Mouse (Mus musculus) CD4-positive, CD25-positive, alpha-beta regulatory T cell, adult 4 months (primary cell): ENCODE measurements around the gene Dok1. TPM values are rescaled to one million over a fixed set of nuclear protein-coding genes. Genes with fewer than 3 reads are reported as not detected.

Experiments used
- ATAC-seq: one replicate; pipeline ENCODE4 v1.8.0; 2017
- polyA plus RNA-seq, 2 experiments: library from polyadenylated mRNA; unstranded; fragments of 100-300 nt; shearing (Covaris generic); gene quantifications; one replicate each; pipeline ENCODE4 v1.2.1; 2017

Gene Dok1
- polyA plus RNA-seq, 2 experiments from 2014 or later = 31.8 to 115 TPM

DNA sequence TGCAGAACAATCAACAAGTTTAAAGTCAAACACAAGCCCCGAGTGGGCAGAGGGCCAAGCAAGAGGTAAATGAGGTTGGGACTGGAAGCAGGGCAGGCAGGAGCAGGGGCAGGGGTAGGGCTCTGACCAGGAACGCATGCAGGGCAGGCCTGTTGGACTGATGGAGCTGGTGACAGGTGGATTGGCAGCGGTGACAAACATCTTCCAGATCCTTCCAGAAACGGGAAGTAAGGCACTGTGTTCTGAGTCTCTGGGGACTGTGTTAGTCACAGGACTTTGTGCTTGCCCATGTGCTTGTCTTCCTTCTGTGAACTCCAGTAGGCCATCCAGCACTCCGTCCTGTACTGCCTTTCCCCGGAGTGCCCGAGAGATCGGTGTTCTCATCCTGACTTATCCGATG lies 11.5 kb upstream of the Dok1 start:
- no peak for ATAC-seq

DNA sequence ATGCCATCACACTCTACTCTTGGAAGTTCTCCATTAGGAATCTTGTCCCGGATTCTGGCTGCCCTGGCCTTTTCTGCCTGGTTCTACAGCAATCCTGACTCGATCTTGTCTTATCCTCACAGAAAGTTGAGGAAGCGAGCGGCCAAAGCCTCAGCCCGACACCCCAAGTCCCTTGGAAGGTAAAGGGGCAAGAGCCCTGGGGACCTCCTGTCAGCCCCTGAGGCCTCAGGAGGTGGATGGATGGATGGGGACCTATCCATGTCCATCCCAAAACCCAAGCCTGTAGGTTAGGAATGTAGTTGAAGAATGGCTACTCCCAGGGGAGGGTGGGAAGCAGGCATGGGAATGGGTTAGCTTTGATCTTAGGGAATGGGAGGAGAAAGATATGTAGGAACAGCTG lies 10.7 kb upstream of the Dok1 start:
- no peak for ATAC-seq

DNA sequence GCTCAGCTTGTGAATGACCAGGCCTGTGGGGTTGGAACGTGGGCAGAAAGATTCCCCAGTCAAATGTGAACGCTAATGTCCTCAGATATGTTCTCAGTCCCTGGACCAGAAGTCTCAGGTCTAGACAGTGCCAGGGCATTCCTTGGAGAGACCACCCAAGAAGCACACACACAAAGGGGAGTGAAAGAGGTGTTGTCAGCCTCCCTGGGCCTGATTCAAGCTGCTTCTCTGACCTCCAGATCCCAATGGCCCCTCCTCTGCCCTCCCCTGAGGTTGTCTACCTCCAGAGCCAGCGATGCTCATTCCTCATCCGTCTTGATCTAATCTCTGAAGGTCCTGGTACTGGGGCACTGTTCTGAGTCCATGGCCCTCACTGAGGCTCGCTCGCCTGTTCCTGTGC lies 10.3 kb upstream of the Dok1 start:
- no peak for ATAC-seq

DNA sequence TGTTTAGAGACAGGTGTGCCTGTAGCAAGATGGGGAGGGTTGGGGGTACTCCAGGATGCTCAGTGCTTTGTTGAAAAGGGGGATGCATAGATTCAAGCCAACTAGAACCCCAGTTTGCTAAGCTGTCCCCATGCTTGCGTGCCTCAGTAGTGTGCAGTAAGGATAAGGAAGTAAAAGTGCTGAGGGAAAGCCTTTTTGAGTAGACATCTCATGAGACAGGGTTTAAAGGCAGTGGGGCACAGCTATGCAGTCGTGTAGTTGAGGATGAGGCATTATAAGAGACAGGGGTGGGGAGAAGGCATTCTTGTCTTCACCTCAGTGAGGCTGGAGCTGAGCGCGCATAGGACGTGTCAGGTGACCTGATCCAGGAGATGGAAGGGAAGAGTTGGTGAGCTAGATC lies 7.3 kb upstream of the Dok1 start:
- no peak for ATAC-seq

DNA sequence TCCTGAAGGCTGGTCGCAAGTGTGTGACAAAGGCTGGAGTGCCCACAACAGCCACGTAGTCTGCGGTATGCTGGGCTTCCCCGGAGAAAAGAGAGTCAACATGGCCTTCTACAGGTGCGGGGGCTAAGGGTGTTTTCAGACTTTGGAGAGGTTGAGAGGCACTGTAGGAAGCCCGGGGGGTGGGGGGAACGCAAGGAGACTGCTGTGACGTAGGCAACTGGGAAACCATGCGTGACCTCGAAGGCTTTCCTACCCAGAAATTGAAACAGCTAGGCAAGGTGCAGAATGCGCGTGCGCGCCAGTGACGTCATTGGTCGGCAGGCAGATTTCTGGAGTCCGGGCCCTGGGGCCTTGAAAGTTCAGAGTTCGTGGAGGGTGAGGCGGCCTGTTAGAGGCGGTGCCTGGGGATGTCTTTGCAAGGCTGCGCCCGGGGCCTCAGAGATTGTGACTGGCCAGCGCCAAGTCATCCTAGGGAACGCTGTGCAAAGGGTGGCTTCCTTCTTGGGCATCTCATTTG lies 5.3 kb upstream of the Dok1 start:
- peak; percentile 94 for ATAC-seq

DNA sequence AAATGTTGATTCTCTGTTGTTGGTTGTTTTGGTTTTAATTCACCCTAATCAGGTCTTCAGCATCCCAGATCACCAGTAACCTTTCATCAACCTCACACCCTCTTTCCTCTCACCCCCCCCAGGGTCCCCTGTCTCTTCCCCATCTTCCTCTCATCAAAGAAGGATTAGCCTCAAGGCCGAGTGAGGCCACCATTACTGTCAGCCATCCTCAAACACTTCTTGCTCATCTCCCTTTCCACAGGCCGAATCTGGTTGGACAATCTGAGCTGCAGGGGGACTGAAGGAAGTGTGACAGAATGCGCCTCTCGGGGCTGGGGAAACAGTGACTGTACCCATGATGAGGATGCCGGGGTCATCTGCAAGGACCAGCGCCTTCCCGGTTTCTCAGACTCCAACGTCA lies 3.9 kb upstream of the Dok1 start:
- no peak for ATAC-seq

DNA sequence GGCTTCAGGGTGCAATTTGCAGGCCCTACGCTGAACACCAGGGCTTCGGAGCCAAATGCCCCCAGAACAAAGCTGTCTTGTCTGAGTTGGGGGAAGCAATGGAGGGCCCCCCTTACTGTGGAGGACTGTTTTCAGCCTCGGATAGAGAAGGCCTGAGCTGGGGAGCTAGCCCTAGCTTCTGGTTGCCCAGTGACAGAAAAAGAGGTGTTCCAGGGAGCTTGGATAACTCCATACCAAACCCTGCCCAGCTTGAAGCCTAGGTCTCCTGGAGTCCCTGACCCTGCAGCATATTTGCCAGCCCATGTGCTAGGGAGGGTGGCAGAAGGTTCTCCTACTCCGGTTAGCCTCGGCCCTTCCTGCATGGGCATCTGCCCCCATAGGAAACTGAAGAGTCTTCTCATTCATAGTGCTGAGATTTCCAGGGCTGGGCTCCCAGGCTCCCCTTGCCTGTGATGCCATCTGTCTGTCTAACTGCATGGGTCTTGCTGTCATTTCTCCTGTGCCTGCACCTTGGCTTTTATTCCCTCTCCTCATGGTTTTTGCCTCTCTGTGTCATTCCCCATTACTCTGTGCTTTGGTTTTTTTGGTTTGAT lies 1.3 kb upstream of the Dok1 start:
- ATAC-seq = no peak

DNA sequence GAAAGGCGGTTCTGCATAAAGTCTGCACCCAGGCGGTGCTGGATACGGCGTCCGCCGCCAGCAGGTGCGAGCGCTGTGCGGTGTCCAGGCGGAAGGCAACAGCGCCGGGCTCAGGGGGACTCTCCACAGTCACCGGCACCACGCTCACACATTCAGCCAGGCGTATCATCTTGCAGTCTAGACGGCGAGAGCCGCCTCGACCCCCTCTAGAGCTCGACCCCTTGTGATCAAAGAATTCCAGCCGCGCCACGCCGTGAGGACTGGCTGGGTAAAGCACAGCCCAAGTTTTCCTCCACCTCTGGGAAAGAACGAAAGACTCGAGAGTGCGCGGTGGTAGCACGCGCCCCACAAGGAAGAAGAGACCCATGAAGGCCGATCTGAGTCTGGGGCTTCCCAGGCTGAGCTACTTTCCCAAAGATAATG lies 491 bp downstream of the Dok1 start:
- peak; percentile 56 for ATAC-seq

DNA sequence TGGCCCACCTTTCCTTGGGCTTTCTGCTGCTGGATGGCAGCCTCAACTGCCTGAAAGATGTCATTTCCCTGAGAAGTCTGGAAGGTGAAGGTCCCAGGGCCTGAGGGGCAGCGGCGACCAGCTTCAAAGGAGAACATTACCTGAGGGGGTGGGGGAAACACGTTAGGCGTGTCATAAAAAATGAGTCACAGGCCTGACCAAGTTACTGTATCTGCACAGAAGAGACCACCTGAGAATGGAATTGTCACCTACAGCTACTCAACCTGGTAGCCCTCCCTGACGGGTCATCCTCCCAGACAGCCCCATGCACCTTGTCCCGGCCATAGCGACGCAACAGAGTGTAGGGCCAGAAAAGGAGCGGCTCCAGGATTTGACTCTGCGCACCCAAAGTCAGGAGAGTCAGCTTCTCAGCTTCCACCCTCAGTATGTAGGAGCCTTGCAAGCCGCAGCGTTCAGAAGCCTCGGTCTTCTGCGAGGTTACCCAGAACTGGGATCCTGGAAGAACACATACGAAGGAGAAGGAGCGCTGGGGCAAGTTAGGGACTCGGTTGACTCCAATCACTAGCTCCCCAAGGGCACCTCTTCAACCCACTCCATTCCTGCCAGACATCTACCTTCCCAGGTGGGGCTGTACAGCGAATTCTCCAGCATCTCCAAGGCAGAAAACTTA lies 1.2 kb downstream of the Dok1 start:
- ATAC-seq = no peak

DNA sequence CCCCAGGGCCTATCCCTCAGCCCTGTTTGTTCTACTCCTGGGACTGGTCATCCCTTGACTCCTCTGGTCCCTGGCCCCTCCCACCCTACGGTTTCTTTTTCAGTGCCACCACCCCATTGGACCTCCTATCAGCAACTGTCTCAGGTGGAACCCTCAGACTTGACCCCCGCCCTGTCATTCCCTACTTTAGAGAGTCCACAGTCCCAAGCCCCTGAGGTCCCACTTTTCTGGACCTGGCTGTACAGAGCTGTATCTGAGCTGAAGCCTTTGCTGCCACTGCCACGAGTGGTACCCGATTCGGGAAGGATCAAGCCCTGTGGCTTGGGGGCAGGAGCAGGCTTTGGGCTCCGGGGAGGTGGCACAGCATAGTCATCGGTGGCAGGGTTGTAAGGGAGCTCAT lies 2.2 kb downstream of the Dok1 start:
- ATAC-seq = no peak

DNA sequence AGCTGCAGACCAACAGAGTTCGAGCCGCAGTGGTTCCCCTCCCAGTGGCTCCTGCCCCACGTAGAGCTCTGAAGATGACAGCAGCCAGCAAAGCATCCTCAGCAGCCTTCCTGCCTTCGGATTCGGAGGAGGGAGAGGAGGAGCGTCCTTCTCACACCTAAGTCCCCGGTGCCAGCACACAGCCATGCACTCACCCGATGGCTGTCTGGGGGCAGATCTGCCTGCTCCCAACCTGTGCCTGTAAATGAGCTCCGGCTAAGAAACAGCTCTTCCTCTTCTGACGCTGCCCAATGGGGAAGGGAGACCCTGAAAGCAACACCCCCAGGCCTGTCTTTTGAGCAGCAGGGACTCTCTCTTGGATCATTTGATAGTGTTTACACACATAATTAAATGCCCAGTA lies 3.5 kb downstream of the Dok1 start:
- no peak for ATAC-seq

DNA sequence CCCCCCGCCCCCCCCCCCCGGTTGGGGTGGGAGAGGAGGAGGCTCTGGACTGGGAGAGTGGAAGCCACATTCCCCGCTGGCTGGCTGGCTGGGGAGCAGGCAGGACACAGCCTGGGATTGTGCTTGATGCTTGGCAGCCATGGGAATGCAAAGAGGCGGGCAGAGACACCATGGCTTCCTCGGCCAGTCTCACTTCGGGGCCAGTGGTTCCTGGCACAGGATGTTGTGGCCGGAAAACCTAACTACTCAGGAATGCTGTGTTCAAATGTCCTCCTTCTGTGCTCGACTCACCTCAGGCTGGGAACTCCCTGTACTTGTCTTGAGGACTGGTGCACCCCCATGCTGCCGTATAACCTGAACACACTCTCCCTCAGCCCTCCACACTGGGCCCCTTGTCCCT lies 5.6 kb downstream of the Dok1 start:
- no peak for ATAC-seq

DNA sequence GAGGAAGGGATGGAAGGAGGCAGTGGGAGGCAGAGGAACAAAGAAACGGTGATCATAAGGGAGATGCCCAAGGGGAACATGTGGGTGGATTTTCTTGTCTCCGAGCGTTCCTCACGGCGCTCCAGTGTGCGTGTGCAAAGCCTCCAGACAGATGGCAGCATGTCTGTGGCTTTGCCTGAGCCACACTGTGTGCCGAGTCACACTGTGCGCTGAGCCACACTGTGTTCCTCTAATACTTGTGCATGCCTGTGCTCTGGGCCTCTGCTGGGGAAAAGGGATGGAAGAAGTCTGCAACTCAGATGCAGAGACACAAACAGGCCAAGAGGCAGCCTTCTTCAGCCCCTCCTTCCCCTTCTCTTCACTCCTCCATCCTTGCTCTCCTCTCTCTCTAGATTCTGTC lies 6.0 kb downstream of the Dok1 start:
- no peak for ATAC-seq

DNA sequence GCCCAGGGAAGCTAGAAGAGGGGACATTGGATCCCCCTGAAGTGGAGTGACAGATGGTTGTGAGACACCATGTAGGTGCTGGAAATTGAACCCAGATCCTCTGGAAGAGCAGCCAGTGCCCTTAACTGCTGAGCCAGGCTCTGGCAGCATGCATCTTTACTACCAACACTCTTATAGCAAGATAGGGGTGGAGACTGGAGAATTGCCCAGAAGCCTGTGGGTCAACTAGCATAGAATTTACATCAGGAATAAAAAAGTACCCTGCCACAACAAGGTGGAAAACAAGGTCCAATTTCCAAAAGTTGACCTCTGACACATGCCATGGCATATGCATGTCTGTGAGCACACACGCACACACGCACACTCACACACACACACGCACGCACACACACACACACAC lies 8.1 kb downstream of the Dok1 start:
- ATAC-seq = no peak

DNA sequence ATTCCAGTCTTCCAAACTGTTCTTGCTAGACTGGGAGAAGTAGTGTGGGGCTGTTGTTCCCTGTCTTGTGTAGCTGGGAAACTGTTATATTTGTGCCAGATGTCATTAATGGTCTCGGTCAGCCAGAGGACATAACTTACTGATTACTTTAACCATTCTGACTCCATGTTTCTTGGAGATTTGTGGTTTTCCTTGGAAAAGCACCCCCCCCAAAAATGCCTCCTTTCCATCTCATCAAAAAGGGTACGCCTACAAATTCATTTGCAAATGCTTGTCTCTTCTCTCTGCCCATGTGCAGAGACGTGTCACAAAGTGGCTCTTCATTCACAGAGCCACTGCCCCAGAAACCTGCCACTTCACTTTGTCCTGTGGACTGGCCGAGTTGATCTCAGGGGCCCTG lies 8.8 kb downstream of the Dok1 start:
- ATAC-seq = no peak

DNA sequence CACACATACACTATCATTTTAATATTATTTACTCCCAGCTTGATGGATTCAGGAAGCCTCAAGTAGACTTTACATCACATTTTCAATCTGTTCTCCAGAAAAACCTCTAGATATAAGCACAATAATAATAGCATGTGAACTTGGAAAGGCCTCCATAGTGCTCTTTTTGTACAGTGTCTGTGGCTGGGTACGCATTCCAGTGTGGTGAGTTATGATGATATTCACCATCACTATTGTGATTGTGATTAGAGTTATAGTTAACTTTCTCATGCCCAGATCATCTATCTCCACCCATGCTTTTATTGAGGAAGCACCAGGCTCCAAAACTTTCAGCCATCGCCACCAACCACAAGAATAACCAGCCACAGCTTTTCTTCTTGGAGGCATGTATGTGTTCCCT lies 9.5 kb downstream of the Dok1 start:
- no peak for ATAC-seq

DNA sequence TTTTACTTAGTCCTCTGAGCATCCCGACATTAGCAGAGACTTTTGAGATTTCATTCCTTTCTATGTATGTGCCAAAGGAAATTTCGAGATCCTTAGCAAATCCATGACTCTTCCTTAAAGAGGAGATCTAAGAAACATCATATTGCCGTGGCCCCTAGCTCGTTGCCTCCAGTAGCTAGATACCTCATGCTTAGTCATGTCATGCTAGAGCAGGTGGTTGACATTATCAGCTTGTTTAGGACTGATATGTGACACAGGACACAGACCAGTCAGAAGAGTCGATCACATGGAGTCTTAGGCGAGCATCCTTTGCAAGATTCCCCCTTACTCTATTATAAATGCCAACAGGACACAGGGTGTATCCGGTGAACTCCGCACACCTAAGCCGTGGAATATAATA lies 10.3 kb downstream of the Dok1 start:
- no peak for ATAC-seq

DNA sequence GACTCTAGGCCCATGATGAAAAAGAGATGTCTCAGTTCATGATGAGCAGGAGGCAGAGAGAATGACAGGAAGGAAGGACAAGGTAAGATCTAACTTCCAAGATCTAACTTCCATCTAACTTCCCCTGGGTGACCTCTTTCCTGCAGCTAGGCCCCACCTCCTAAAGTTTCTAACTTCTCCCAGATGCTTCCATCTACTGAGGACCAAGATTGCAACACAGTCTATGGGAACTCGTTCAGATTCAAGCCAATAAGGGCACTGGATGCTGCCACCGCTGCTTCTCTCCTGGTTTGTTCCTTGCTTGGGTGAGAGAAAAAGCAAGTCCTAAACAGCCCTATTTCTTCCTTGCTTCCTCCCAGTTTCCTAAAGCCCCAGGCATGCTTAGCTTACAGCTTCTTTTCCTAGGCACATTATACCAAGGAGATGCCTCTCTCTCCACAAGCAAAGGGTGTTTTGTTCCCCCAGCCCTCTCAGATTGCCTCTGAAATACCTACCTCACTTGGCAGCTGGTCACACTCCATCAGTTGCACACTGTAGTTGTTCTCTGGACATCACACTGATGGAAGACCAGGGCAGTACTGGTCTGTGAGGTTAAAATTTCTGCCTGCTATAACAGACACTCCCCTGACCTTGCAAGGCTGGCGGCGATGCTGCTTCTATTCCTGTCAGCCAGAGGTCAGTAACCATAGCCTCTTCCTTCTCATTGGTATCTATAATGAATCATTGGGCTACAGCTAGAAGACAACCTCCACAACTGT lies 12.3 kb downstream of the Dok1 start:
- ATAC-seq = no peak

DNA sequence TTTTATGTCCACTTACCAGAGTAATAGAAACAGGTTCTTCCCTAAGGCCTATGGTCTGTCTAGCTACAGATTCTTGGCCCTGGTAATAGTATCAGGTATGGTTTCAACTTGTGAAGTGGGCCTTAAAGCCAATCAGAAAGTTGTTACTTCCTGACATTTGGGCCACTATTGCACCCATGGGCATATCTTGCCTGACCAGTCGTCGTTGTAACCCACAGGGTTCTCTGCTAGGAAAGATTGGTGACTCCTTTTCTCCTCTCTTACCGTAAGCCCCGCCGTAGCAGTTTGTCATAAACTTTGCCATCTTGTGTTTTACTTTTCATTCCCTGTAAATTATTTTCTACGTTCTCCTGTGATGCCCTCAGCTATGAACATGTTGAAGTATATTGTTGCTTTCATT lies 13.2 kb downstream of the Dok1 start:
- no peak for ATAC-seq

DNA sequence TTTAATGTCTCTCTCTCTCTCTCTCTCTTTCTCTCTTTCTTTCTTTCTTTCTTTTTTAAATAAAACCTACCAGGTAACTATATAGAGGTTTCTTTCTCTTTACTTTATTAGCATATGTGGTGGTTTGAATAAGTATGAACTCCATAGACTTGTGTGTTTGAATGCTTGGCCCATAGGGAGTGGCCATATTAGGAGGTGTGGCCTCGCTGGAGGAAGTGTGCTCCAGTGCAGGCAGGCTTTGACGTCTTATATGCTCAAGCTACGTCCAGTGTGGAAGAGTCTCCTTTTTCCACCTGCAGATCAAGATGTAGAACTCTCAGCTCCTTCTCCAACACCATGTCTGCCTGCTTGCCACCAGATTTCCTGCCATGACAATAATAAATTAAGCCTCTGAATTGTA lies 14.2 kb downstream of the Dok1 start:
- ATAC-seq = no peak

DNA sequence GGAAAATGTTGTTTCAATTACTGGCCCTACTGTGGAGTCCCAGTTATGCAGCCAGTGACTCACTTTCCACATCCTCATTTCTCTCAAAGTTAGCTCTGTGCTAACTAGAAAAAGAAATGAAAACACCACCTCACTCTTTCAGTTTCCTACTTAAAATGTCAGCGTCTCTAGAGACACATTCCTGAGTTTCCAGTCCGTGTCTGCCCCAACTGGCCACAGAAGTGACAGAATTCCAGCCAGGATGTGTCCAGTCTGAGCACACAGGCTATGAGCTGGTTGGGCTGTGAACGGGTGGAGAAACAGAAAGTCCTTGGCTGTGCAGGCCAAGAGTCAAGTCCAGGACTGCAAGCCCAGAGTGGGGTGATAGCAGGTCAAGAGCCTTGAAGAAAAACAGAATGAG lies 16.1 kb downstream of the Dok1 start:
- ATAC-seq = no peak

DNA sequence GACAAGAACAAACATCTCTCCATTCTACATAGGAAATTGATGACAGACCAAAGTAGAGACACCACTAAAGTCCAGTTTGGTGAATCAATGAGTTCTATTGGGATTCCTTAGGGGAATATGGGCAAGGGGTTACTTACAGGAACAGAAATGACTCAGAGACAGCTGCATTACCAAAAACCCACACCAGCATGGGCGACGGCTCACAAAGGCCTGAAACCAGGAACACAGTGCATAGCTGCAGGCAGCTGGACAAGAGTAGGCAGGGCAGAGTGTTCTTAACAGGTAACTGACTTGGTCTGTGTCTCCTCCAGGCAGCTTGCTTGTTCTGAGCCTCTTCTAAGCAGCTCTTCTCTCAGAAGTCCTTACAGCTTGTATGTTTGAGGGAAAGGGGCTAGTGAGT lies 17.5 kb downstream of the Dok1 start:
- ATAC-seq = no peak

DNA sequence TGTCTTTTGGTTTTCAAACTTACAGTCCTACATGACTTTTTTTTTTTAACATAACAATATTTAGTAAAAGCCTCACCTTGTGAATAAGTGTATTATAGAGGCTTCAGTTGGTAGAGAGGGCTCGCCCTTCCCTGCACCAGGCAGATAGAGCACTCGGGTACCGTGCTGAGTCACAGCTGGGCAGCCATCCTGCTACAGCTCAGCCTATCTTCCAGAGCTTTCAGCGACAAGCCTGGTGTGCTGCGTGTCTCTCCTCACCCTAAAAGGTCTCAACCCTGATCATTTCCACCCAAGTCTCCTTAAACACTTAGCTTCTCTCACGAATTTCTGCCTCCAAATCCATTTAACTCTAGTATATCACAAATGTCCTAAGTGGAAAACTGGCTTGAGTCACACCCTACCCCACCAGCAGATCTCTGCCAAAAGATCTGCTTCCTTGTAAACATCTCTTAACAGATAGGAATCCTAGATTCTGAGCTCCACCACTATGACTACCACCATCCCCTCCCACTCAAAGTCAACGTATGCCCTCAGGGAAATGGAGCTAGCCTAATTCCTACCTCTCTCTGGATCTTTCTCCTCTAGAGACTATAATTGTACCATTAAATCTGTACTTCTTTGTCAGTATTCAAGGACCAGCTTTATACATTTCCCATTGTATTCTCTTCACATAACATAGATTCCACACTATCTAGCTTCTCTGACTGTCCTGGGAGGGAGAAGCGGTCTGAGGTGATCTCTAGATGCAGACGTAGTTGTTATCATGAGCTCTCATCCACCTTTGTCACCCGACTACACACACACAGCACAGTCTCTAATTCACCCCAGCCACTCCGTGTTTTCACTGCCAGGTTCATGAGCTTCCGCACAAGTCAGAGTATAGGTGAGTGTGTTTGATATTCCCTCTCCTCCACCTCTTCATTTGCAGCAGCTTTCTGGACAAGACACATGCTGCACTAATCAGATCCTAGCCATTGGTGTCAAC lies 18.5 kb downstream of the Dok1 start:
- no peak for ATAC-seq
